Comparison of ENCODE assay signal across 22 mouse cellular contexts in genomic region chr4:40731262-40731661, GRCm38 (mm10). TPM values are rescaled to one million over a fixed set of nuclear protein-coding genes. Genes with fewer than 3 reads are reported as not detected.
DNase-seq lines count a peak whose midpoint lies in the region; ATAC-seq and TF ChIP-seq lines count a peak whose summit lies in the region.
"Had no signal": no experiment of that assay in that cellular context is flagged by ENCODE, and none has a peak within 500 bp of the region (broad histone marks: within the 10 kb centered on the region; RNA-seq: fewer than 3 reads in every experiment).

No protein-coding gene starts in this region.

- H3K4me1 ChIP-seq in liver, adult 2 months (ENCODE audit: control insufficient read depth, insufficient read depth, low read length): peaks cover 19% of the 10 kb centered on the region; the same call in 1 of the 2 replicates
- peaks cover 7% of the 10 kb centered on the region; the same call in 1 of the 2 replicates for H3K4me1 ChIP-seq in liver, embryonic 11.5 days (replicated peaks; ENCODE audit: control insufficient read depth, insufficient read depth, low read length)
- H3K4me1 ChIP-seq in lung, postnatal 0 days (ENCODE audit: insufficient read depth, low read depth, low read length): peaks cover 7% of the 10 kb centered on the region; the same call in 1 of the 2 replicates

- H3K27ac ChIP-seq in liver, adult 2 months (replicated peaks; ENCODE audit: insufficient read depth, low read depth, low read length): no peak overlapping the region
- no peak overlapping the region for H3K27ac ChIP-seq in liver, embryonic 11.5 days (ENCODE audit: low read depth, low read length)
- H3K27ac ChIP-seq in lung, postnatal 0 days (ENCODE audit: low read length): no peak overlapping the region

- H3K79me2 ChIP-seq in liver, adult 2 months (ENCODE audit: control insufficient read depth, insufficient read depth, low read length): peaks cover 2% of the 10 kb centered on the region; the same call in 1 of the 2 replicates

- H3K36me3 ChIP-seq in liver, adult 2 months (ENCODE audit: control insufficient read depth, insufficient read depth, low read length): peaks cover 85% of the 10 kb centered on the region
- peaks cover 51% of the 10 kb centered on the region for H3K36me3 ChIP-seq in liver, embryonic 11.5 days (ENCODE audit: control insufficient read depth, insufficient read depth, low read length)
- peaks cover 43% of the 10 kb centered on the region; the same call in 1 of the 2 replicates for H3K36me3 ChIP-seq in lung, postnatal 0 days (ENCODE audit: insufficient read depth, low read length)
- H3K36me3 ChIP-seq in splenic B cell, adult 2 months (ENCODE audit: control insufficient read depth, insufficient read depth, low read length, poor library complexity, severe bottlenecking): peaks cover 32% of the 10 kb centered on the region

- H3K4me2 ChIP-seq in liver, embryonic 11.5 days: no peak overlapping the region
- no peak overlapping the region for H3K4me2 ChIP-seq in lung, postnatal 0 days (replicated peaks; ENCODE audit: low read depth, low read length)

- no peaks in the 10 kb centered on the region for H3K9me3 ChIP-seq in liver, embryonic 11.5 days (ENCODE audit: control insufficient read depth, low read length)
- no peaks in the 10 kb centered on the region for H3K9me3 ChIP-seq in lung, postnatal 0 days (ENCODE audit: low read length)
- H3K9me3 ChIP-seq: G1E had no signal

- DNase-seq in heart, adult 11 months: peak; percentile 8
- DNase-seq in heart, adult 9 months (ENCODE audit: low spot score in 2 of 2): no peak
- DNase-seq in liver, adult 2 months (ENCODE audit: extremely low read depth, low read depth, low spot score): peak; percentile 20
- no peak for DNase-seq in liver, embryonic 11.5 days (ENCODE audit: low spot score)
- DNase-seq in lung, postnatal 0 days (ENCODE audit: low spot score): peak; percentile 56
- DNase-seq in lung, adult 18-20 months: no peak
- peak; percentile 8 for DNase-seq in splenic B cell, adult 2 months (ENCODE audit: low read depth, low spot score)
- no peak for DNase-seq in kidney, adult 8-10 months
- DNase-seq: adrenal gland, adult 2 months; adrenal gland, adult 8-10 months; adrenal gland, postnatal 10 days; adrenal gland, postnatal 14 days; adrenal gland, postnatal 25 days; adrenal gland, postnatal 36 days; B cell, adult 2 months; cerebellum, adult 11 months; cerebellum, adult 11-12 months had no signal

- no peak for TF ChIP-seq CTCF in liver, adult 2 months (IDR thresholded peaks at IDR 0.05; ENCODE audit: low read depth, low read length)
- TF ChIP-seq CTCF in lung, postnatal 0 days (IDR thresholded peaks at IDR 0.05): no peak

- H3K27me3 ChIP-seq in liver, adult 2 months (ENCODE audit: control insufficient read depth, insufficient read depth, low read length): no peaks in the 10 kb centered on the region
- no peaks in the 10 kb centered on the region for H3K27me3 ChIP-seq in liver, embryonic 11.5 days (replicated peaks; ENCODE audit: control insufficient read depth, insufficient read depth, low read length)
- H3K27me3 ChIP-seq in lung, postnatal 0 days (replicated peaks; ENCODE audit: insufficient read depth, low read length): no peaks in the 10 kb centered on the region
- H3K27me3 ChIP-seq in splenic B cell, adult 2 months (ENCODE audit: control insufficient read depth, insufficient read depth, low read length, poor library complexity, severe bottlenecking): no peaks in the 10 kb centered on the region
- H3K27me3 ChIP-seq: CH12.LX, Patski had no signal

- no peak for TF ChIP-seq POLR2A in liver, adult 2 months (IDR thresholded peaks at IDR 0.05; ENCODE audit: extremely low read depth, insufficient read depth, low read length)

- ATAC-seq in liver, embryonic 11.5 days (replicated peaks; ENCODE audit: low FRiP score): no peak
- peak; percentile 59 for ATAC-seq in lung, postnatal 0 days
- ATAC-seq: activated CD4-positive, CD25-positive, alpha-beta regulatory T cell, adult 4 months; CD4-positive, CD25-positive, alpha-beta regulatory T cell, adult 4 months; Patski had no signal

- no peak overlapping the region for H3K4me3 ChIP-seq in liver, adult 2 months (ENCODE audit: insufficient read depth, low read depth, low read length)
- H3K4me3 ChIP-seq in liver, embryonic 11.5 days (ENCODE audit: low read depth, low read length): no peak overlapping the region
- H3K4me3 ChIP-seq in lung, postnatal 0 days (ENCODE audit: low read depth, low read length): no peak overlapping the region

- TF ChIP-seq EP300 in lung, postnatal 0 days (IDR thresholded peaks at IDR 0.05): no peak

- H3K9ac ChIP-seq in liver, adult 2 months (ENCODE audit: low read depth, low read length): no peak overlapping the region
- no peak overlapping the region for H3K9ac ChIP-seq in liver, embryonic 11.5 days (ENCODE audit: low read depth, low read length)
- no peak overlapping the region for H3K9ac ChIP-seq in lung, postnatal 0 days (replicated peaks; ENCODE audit: low read depth)

RNA-seq across cellular contexts. Expression of gene Dnaja1, which starts 9.3 kb away (rescaled TPM):
- total RNA-seq in liver, adult 2 months (2014; rRNA removed): 85.2 and 135 TPM in 2 replicates
- polyA plus RNA-seq in liver, adult 2 months (2012; rRNA removed): 9.1 and 11.5 TPM in 2 replicates
- polyA plus RNA-seq in liver, embryonic 11.5 days (2014; fragmentation: Nextera tagmentation; extraction: Ambion mirVana): 389 and 420 TPM in 2 replicates
- 285 and 314 TPM in 2 replicates for polyA plus RNA-seq in lung, postnatal 0 days (2015; fragmentation: Nextera tagmentation; extraction: Ambion mirVana)

RNA-seq across cellular contexts. Expression of gene Smu1, which starts 26.5 kb away (rescaled TPM):
- total RNA-seq in liver, adult 2 months (2014; rRNA removed): 53.0 and 58.3 TPM in 2 replicates
- polyA plus RNA-seq in liver, adult 2 months (2012; rRNA removed): 16.2 TPM in 2 replicates
- polyA plus RNA-seq in liver, embryonic 11.5 days (2014; fragmentation: Nextera tagmentation; extraction: Ambion mirVana): 167 and 178 TPM in 2 replicates
- 88.4 and 89.0 TPM in 2 replicates for polyA plus RNA-seq in lung, postnatal 0 days (2015; fragmentation: Nextera tagmentation; extraction: Ambion mirVana)

RNA-seq across cellular contexts. Expression of gene Aptx, which starts 28.3 kb away (rescaled TPM):
- total RNA-seq in liver, adult 2 months (2014; rRNA removed): 6.2 and 7.2 TPM in 2 replicates
- polyA plus RNA-seq in liver, adult 2 months (2012; rRNA removed): 3.4 and 4.8 TPM in 2 replicates
- polyA plus RNA-seq in liver, embryonic 11.5 days (2014; fragmentation: Nextera tagmentation; extraction: Ambion mirVana): 21.2 and 23.4 TPM in 2 replicates
- polyA plus RNA-seq in lung, postnatal 0 days (2015; fragmentation: Nextera tagmentation; extraction: Ambion mirVana): 19.5 and 21.2 TPM in 2 replicates

Comparison
In these comparisons a context has a peak if more than half of its experiments do, and no peak if none do; other contexts are left out.
1. DNase-seq: peak in heart, adult 11 months (single experiment), liver, adult 2 months (single experiment), lung, postnatal 0 days (single experiment) and splenic B cell, adult 2 months (single experiment); none in heart, adult 9 months (0 of 2), liver, embryonic 11.5 days (single experiment), lung, adult 18-20 months (0 of 2) and kidney, adult 8-10 months (0 of 2).
2. RNA of gene Dnaja1, which starts 9.3 kb away (polyA plus RNA-seq): 389 to 420 TPM in liver, embryonic 11.5 days and 285 to 314 TPM in lung, postnatal 0 days; 9.1 to 11.5 TPM in liver, adult 2 months; every median in the first group is over 10 times any median in the second.